Mouse (Mus musculus) cerebellum, postnatal 36 days (tissue): ENCODE measurements at regions not wholly inside any gene's neighbourhood (a gene's known extent, or its start where the extent isn't known, plus 50 kb on each side); places are given as distances from the start of the nearest gene placed in this dataset.

Experiments
- DNase-seq, 2 experiments: peaks; one replicate each; pipeline ENCODE4 v3.0.0; 2021 to 2022; ENCODE audit warnings: mixed read lengths in 2 of 2

DNA sequence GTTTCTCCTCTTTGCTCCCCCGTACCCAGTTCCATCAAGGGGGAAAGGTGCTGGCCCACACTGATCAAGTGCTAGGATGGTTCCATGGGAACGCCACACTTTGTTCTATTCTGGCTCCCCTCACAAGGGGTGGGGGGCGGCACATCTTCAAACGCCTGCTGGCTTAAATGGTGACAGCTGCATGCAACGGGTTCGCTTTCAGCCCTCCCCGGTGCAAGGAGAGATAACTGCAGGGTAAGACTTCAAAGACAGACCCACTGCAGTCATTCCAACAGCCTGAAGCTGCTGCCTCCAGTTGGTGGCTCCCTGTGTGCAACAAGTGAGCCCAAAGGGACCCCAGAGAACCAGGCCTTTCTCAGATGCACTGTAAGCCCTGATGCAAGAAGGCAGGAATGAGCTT lies 173.9 kb upstream of the Lef1 start:
- no peak for DNase-seq

DNA sequence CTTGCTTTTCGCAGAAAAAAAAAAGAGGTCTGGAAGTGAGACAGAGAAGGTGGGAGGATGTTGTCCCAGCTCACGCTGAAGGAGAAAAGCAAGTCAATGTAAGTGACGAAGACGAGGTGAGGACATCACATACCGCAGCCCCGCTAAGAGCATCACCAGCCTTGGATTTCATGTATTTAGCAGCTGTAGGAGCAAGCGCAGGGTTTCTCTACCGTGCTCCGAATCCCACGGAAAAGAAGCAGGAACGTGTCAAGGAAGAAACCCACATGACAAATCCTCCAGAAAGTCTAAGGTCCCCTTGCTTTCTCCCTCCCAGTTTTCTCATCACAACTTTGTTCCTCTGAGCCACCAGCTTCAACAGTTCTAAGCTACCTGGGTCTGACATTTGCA lies 174.3 kb upstream of the Lef1 start:
- no peak for DNase-seq

DNA sequence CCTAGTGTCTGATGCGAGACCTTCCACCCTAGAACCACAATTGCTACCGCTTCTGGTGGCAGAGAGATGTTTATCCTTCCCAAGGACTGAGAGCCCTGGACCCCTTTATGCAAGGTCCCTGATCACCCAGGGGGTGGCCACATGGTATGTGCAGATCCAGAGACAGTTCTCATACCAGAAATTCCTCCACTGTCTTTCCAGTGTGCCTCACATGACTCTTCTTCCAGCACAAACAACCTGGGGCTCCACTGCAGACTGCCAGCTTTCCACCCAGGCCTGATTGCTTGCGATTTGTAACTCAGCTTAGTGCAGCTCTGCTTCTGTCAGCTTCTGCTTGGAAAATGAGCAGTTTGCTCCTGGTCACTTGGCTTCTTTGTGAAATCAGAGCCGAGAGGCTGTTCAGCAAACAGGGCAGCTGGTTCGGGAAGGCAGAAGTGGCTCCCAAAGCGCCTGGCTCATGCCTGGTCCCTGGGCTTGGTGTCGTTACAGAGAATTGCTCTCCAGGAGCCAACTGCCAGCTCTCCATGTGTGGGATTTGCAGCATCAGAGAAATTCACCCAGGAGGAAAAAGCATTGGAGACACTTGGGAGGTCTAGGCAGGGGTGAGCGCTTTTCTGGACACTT lies 174.9 kb upstream of the Lef1 start:
- DNase-seq: no peak

DNA sequence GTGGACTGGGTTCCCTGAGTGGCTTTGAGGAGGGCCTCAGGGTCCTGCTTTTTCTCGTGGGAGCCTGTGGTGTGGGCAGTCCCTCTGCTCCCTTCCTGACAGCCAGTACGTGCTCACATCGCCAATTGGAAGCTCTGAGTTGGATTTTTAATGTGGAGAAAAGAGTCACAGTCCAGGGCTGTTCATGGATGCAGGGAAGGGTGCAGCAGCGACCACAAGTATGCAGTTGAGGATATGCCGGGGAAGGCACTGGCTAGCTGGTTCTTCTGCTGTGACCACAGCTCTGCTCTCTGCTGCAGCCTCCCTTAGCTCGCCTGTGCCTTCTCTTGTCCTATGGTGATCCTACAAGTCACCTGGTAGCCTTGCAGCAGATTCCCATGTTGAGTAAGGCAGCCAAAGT lies 177.5 kb upstream of the Lef1 start:
- no peak for DNase-seq

DNA sequence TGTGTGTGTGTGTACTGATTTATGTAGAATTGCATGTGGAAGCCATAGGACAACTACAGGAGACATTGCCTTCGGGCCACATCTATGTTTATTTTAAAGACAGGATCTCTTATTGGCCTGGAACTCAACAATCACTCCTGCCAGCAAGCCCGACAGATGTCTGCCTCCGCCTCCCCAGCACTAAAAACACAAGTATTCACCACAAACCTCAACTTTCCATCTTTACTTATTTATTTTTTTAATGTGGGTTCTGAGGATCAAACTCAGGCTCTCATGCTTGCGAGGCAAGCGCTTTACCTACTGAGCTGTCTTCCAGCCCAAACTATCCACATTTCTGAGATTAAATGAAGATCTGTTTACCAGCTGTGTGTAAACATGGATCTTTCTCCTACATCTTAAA lies 178.0 kb upstream of the Lef1 start:
- no peak for DNase-seq

DNA sequence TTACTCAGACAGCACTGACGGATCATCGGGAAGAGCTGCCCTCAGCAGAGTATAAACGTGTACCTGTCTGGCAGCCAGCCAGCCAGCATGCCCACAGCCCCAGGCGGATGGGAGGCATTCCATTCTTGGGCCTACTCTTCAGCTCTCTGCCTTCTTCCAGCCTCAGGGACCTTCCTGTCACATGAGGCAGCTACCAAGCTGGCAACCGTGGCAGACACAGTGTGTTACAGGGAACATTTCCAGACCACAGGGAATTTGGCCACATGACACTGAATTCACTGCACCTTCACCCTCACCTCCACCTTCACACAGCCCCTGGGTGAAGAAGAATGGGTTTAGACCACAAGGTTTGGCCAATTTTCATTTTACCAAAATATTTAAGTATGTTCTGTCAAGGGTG lies 185.3 kb upstream of the Lef1 start:
- DNase-seq: no peak

DNA sequence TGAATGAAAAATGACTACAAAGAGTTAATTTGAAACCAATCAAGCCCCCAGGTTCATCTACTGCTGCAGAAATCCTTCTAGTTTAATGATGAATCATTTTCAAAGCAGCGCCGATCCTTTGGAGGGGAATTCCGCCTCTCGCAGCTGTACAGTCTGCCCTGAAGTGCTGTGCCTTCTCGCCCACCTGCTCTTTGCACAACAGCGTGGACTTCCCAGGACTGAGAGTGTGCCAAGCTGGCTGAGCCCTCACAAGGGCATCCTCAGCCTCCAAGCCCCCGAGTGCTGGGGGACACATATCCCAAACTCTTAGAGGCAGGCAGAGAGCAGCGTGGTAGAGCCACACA lies 186.7 kb upstream of the Lef1 start:
- no peak for DNase-seq

DNA sequence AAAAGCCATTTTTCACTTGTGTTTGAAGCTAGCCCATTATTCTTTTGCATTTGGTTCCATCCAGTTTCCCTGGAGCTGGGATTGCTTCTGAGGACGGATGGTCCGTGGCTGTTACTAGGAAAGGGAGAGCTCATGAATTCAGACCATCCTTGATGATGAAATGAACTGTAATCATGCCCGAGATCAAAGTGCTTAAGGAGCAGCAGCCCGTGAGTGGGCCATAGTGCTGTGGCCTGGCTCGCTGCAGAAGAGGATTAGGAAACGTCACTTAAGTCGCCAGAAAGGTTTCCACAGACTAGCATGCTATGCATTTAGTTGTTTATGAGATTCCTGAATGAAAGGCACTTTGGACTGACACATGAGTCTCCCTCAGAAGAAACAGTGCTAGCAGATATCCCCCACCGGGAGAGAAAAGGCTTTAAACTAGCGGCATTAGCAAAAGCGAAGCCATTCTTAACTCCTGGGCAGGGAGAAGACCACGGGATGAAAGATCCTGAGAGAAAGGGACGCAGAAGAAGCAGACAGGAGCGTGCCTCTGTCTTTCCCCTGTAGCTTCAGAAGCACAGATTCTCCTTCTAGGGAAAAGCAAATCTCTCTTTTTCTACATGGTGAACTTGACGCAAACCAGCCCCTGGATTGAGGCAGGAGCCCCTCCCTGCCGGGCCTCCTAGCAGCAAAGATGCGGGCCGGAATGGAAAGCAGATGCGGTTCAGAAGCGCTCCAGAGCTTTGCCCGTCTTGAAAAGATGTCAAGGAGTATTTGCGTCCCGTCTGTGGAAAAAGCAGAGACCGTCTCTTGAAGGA lies 187.3 kb upstream of the Lef1 start:
- DNase-seq: no peak

DNA sequence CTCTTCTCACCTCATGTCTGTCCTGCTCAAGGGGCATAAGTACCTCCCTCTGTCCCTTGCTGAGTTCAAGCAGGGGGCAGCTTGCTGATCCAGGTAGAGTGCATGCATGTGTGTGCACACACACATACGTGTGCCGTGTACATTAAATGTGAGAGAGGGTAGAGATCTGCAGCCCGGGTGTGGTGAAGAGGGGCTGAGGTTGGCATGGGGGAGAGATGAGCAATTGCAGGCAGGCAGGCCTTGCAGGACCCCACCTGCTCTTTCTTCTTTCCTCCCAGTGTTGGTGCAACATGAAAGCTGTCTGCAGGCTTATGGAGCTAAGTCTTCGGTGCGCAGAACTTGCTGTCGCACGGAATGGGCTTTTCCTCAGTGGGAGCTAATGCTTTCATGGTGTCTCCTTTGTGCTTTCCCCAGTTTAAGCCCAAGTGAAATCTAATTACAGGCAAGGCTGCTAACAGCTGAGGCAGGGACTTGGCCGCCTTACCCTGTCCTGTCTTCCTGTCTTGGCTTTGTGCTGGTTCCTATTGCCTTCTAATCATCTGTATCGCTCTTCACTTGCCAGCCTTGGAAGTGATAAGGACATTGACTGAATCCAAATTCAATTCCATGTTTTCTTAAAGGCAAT lies 188.5 kb upstream of the Lef1 start:
- no peak for DNase-seq

DNA sequence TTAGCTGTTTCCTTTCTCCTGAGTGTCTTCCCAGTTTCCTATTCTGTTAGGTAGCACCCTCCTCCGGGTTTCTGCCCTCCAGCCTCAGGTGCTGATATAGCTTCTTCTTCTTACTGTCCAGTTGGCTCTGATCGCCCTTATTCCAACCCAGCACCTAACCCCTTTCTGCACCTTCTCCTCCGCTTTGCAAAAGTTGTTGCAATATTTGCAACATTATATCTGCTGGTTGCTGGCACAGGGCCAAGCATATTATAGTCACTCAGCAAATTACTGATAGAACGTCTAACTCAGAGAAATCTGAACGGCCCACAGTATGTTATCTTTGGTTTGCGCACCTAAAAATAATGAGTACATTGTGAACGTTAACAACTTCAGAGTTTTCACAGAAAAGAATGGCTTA lies 183.6 kb upstream of the Rpl34 start:
- no peak for DNase-seq

DNA sequence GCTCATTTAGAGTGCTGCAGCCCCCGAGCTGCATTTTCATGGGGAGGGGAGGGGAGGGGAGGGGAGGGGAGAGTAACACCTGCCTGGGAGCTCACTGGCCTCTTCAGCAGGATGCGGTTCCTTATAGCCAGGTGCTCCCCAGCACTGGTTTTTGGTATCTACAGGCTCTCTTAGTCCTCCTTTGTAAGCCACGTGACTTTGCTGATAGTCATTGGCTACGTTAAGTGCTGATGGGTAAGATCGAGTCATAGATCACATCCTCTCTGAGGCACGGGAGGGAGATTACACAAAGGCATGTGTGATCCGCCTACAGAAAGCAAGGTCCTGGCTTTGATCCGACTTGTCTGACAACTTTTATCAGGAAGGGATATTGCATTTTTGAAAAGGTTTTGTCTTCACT lies 174.9 kb upstream of the Rpl34 start:
- no peak for DNase-seq

DNA sequence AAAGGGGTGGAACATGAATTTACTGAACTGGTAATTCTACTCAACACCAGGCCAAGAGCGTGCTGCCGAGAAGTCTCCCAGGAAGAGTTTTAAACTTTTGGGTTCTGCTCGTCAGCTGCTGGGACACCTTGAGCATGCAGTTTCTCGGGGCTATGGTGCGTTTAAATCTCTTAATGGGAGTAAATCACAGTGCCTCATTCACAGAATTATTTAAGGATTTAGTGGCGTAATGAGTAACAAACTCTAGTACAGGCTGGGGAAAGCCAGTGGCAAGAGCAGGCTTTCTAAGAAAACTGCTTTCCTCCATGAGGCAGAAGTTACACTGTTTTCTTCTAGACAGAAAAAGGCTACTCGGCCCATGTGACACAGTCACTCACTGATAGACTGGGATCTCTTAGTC lies 173.1 kb upstream of the Rpl34 start:
- no peak for DNase-seq

DNA sequence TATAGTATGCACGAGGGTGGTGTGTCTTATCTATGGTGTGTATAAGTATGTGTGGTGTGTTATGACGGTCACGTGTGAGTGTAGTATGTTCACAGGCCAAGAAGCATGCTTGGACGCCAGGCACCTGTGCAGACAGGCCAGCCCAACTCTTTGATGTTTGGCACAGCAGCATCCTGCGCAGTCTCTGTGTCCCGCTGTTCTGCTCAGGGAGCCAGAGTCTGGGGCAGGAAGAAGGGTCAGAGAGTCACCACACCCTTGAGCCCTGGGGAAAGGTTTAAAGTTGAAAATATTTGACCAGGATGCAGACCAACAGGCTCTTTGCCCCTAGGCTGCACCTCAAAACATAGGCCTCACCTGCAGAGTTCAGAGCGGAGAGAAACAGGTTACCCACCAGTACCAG lies 172.2 kb upstream of the Rpl34 start:
- DNase-seq: no peak

DNA sequence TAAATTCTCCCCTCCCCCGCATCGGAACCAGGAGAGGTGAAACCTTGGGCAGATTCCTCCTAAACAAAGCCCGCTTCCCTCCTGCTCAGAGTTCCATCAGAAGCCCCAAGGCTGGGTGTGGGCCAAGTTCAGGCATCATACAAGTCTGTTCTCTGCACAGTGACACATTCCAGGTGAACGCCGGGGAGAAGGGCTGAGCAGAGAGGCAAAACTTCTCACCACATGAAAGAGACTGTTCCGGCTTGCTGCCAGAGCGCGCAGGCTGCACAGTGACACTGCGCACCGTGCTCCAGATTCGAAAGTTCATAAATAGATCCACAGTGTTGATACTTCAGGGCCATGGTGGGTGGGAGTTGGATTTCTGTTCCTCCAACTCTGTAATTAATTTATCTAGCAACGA lies 171.1 kb upstream of the Rpl34 start:
- no peak for DNase-seq

DNA sequence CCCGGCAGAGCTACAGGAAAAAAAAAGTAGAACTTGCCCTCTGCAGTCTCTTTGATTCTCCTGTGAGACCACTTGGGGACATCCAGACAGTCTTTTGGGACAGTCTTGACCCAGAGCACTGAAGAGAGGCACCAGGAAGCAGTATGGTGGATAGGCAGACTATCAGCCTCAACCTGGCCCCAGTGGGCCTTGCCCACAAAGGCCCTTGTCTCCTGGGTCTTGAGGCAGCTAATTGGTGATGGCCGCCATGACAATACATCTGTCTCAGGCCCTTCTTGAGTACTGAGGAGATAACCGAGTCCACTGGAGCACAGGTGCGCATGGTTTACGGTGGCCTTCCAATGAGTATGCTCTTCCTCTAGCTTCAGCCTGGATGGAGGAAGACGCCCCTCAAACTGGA lies 170.6 kb upstream of the Rpl34 start:
- no peak for DNase-seq

DNA sequence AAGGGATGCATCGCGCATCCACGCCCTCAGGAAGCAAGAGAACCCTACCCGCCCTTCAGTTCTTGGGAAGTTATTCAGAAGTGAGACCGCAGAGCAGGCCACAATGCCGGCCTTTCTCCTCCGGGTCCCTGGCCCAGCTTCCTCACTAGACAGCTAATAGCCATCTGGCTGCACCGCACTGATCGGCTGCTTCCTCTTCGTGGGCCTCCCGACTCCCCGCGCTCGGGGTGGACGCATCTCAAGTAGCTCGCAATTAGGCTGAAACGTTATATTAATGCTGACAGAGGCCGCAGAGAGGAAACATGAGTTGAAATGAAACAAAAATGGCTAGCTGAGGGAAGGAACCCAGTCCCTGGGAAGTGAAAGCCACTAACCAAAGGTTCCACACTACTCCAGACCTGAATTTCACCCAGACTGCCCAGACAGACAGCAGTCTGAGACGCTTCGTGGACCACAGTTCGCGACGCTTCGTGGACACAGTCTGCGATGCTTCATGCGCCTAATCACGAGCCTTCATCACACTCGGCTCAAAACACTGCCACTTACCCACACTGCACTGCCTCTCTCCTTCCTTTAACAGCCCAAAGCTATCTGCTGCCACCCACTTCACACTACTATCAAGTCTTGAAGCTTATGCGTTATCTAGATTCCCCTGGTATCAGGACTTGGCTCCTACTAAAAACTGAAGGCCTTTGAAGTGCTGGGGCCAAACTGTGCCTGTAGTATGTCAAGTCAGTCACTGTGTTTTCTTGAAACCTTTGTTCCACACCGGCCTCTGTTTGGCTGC lies 170.0 kb upstream of the Rpl34 start:
- no peak for DNase-seq

DNA sequence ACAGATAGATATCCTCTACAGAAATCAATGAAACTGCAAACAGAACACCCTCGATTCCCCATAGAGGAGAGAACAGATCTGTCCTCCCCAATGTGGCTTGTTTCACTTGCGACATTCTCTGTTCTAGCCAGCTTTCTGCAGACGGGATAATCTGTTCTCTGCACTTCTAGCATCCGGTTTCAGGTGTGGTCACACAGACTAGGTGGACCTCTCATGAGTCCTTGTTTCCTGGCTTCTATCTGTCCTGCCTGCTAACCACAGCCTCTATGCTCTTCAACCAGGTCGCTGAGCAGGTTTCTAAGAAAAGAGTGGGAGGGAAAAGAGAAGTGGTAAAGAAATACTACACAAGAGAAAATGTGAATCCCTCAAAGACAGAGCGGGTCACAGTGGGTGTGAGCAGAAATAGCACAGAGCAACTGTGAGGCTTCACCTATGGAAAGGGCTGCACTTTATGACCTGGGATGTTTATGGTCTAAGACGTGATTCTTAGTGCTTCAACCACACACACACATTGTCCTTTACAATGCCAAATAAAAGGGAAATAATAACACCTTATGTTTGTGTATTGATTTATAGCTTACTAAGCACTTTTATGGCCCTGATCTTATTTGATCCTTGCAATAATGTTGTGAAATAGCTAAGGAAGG lies 164.1 kb upstream of the Rpl34 start:
- no peak for DNase-seq

DNA sequence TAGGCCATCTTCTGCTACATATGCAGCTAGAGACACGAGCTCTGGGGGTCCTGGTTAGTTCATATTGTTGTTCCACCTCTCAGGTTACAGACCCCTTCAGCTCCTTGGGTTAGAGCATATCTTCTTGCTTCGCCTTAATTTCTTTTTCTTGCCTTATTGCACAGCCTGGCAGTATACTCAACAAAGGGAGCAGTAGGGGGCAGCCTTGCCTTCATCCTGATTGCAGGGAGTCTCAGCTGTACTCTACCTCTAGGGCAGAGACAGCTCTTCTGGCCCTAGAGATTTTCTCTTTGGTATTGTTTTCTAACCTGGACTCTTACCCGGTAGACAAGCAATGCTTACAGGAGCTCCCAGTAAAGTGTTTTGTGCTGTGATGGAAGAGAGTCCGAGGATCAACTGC lies 161.1 kb upstream of the Rpl34 start:
- DNase-seq: no peak

DNA sequence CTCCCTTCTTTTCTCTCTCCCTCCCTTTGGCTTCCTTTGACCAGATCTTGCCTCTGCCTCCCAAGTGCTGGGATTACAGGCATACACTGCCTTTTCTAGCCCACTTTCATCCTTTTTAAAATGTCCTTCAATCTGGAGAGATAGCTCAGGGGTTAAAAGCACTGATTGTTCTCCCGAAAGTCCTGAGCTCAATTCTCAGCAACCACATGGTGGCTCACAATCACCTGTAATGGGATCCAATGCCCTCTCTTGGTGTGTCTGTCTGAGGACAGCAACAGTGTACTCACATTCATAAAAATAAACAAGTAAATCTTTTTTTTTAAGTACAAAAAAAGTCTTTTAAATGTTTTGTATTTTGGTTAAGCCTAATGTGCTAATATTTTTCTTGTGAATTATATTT lies 158.4 kb upstream of the Rpl34 start:
- DNase-seq: no peak

DNA sequence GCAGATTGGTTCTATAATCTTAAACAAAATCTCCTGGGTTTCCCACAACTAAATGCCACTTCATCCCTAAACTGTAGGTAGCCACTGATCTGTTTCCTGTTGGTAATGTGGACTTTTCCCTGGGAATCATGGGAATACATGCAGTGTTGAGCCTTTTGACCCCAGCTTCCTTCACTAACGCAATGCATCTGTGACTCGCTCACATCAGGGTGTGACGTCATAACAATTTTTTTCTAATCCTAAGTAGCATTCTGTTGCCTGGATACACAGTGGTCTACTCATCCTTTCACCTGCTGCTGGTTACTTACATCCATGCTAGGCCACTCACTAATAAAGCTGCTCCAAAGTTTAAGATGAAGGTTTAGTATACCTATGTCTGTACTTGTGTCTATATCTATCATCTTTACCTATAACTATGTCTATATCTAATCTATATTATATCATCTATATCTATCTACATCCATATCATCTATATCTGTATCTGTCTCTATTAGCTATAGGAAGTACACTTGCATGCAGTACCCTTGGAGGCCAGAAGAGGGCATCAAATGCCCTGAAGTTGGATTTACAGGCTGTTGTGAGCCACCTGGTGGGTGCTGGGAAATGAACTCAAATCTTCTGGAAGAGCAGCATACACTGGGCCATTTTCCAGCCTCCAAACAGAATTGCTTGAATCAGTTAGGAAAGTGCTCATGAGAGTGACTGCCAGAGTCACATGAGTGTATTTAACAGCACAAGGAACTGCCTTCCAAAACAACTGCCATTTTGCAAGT lies 157.5 kb upstream of the Rpl34 start:
- DNase-seq: no peak

DNA sequence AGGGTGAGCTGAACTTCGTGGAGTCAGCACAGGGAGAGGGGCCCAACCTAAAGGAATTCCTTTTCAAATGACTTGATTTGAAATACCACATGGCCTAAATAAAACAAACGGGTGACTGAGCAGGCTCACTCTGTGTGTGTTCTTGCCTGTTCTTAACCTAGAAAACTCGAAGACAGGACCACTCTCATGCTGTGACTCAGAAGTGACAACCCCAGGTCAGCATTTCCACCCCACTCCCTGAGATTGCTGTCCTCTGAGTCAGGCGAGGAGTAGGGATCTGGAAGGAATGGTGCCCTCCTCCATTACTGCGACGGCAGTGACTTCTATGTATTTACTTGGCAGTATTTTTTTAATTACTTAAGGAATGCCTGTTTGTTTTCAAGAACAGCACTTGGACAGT lies 155.8 kb upstream of the Rpl34 start:
- DNase-seq: no peak

DNA sequence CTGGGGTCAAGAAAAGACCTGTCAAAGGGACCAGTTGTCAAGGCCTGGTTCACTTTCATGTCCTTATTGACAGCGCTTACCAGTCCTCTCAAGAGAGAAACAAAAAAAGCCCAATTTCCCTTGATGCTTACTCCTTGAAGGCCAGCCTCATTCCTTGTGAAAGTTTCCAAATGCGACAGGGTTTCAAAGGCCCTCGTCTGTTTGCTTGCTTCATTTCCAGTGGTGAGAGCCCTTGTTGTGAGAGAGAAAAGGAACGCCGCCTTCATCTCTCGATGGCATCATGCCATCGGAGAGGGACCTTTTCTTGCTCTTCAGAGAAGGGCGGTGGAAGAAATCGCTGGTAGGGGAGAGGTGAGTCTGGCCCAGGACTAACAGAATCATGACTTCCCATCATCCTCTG lies 154.2 kb upstream of the Rpl34 start:
- DNase-seq: no peak

DNA sequence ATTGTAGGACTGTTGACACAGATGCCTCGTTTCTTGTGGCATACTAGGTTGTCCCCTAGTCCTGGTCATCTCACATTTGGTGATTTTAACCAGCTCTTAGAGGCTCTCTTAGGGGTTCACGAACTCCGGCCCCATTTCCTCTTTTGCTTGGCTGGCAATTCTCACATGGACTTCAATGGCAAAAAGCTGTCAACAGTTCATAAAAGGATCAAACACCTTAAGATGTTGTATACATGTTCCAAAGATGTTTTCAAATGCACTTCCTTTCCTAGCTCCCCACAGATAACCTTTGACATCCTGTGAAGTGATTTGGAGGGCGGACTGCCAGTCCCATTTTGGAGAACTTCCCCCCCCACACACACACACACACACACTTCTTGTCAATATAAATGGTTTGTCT lies 153.7 kb upstream of the Rpl34 start:
- no peak for DNase-seq
